Mouse (Mus musculus): ENCODE measurements around the gene Spin1.

- TF ChIP-seq MAZ (IDR thresholded peaks at IDR 0.05; ENCODE audit: low read depth, low read length) (no peak), USF1 (IDR thresholded peaks at IDR 0.05; ENCODE audit: low read depth, low read length) (no peak)
Measured at GRCm38 (mm10) chr13:51072917-51073843, 27.5 kb upstream of the Spin1 start.

Measured in MEL (cell line).